Mouse (Mus musculus) CH12.LX (cell line): ENCODE measurements around the gene Gstt2. TPM values are rescaled to one million over a fixed set of nuclear protein-coding genes. Genes with fewer than 3 reads are reported as not detected.

ENCODE experiments used
- DNase-seq: peaks from one replicate; pipeline ENCODE4 v3.0.0-alpha.2; 2013; ENCODE audit errors: extremely low read depth
- H3K27ac ChIP-seq: 2 replicates; pipeline ENCODE4 v1.5.1; 2012; ENCODE audit warnings: low read depth, mild to moderate bottlenecking, control low read depth, moderate library complexity; ENCODE audit not compliant: insufficient read depth
- H3K27me3 ChIP-seq: replicated peaks from 2 replicates; pipeline ENCODE3; 2012; ENCODE audit warnings: inconsistent platforms
- H3K36me3 ChIP-seq, 2 experiments: replicated peaks in 1 of 2; 2 replicates each; pipeline versions ENCODE3 to v1.6.1; 2012; ENCODE audit warnings: inconsistent platforms in 1 of 2, low read length in 1 of 2, mild to moderate bottlenecking in 1 of 2, mixed read lengths in 1 of 2, moderate library complexity in 1 of 2; ENCODE audit not compliant: control insufficient read depth in 1 of 2, insufficient read depth in 1 of 2
- H3K4me1 ChIP-seq, 2 experiments: 2 replicates each; pipeline ENCODE4 v1.6.1; 2012; ENCODE audit warnings: inconsistent platforms in 1 of 2, moderate library complexity in 1 of 2; ENCODE audit not compliant: insufficient read depth in 2 of 2, control insufficient read depth in 1 of 2
- H3K4me2 ChIP-seq: 2 replicates; pipeline ENCODE4 v1.6.1; 2012; ENCODE audit warnings: low read depth, mild to moderate bottlenecking, control low read depth; ENCODE audit not compliant: poor library complexity, insufficient read depth, severe bottlenecking
- H3K4me3 ChIP-seq, 3 experiments: fragments of 150-350 bp in 1 of 3; sonication (generic) in 1 of 3; replicated peaks in 1 of 3; 2 replicates each; pipeline versions ENCODE3 to v1.5.1; 2011 to 2012; ENCODE audit warnings: low read depth in 2 of 3, low read length in 2 of 3, mild to moderate bottlenecking in 2 of 3, moderate library complexity in 2 of 3, control low read depth in 1 of 3, improper control_type of control experiment in 1 of 3, inconsistent platforms in 1 of 3, mixed read lengths in 1 of 3; ENCODE audit not compliant: poor library complexity in 1 of 3
- H3K79me2 ChIP-seq: replicated peaks from 2 replicates; pipeline ENCODE4 v1.6.1; 2012; ENCODE audit warnings: mild to moderate bottlenecking, moderate library complexity; ENCODE audit not compliant: control insufficient read depth, poor library complexity, insufficient read depth, severe bottlenecking; ENCODE audit errors: extremely low read depth
- H3K9ac ChIP-seq: 2 replicates; pipeline ENCODE4 v1.6.1; 2012; ENCODE audit warnings: low read depth, mild to moderate bottlenecking, control low read depth, moderate library complexity; ENCODE audit not compliant: insufficient read depth
- H3K9me3 ChIP-seq: replicated peaks from 2 replicates; pipeline ENCODE3; 2012; ENCODE audit warnings: low read length, inconsistent platforms, mixed read lengths
- BHLHE40 ChIP-seq: IDR thresholded peaks from 2 replicates; pipeline ENCODE4 v1.6.1; 2011; ENCODE audit warnings: mild to moderate bottlenecking, low read depth, low read length, improper control_type of control experiment
- CHD1 ChIP-seq: IDR thresholded peaks from 2 replicates; pipeline ENCODE4 v1.6.1; 2012; ENCODE audit warnings: low read depth, low read length, improper control_type of control experiment, inconsistent platforms
- CHD2 ChIP-seq: IDR thresholded peaks from 2 replicates; pipeline ENCODE4 v1.6.1; 2011; ENCODE audit warnings: low read length, improper control_type of control experiment
- CTCF ChIP-seq, 2 experiments: IDR thresholded peaks in 1 of 2; conservative IDR thresholded peaks in 1 of 2; 2 replicates each; pipeline ENCODE4 v1.5.1; 2011 to 2012; ENCODE audit warnings: low read depth in 2 of 2, low read length in 2 of 2, improper control_type of control experiment in 1 of 2, inconsistent platforms in 1 of 2, mild to moderate bottlenecking in 1 of 2, moderate library complexity in 1 of 2
- E2F4 ChIP-seq: IDR thresholded peaks from 2 replicates; pipeline ENCODE4 v1.6.1; 2011; ENCODE audit warnings: low read depth, low read length, improper control_type of control experiment; ENCODE audit not compliant: insufficient replicate concordance
- ELF1 ChIP-seq: IDR thresholded peaks from 2 replicates; pipeline ENCODE4 v1.6.1; 2014; ENCODE audit warnings: low read depth, mild to moderate bottlenecking, inconsistent platforms, low read length, improper control_type of control experiment
- EP300 ChIP-seq: IDR thresholded peaks from 2 replicates; pipeline ENCODE4 v1.6.1; 2011; ENCODE audit warnings: low read length, improper control_type of control experiment
- ETS1 ChIP-seq: conservative IDR thresholded peaks from 2 replicates; pipeline ENCODE4 v1.6.1; 2012; ENCODE audit warnings: low read depth, mild to moderate bottlenecking, inconsistent platforms, low read length, improper control_type of control experiment, moderate library complexity
- GABPA ChIP-seq: IDR thresholded peaks from 2 replicates; pipeline ENCODE4 v1.6.1; 2012; ENCODE audit warnings: low read depth, low read length, improper control_type of control experiment, inconsistent platforms; ENCODE audit not compliant: insufficient replicate concordance
- HCFC1 ChIP-seq: IDR thresholded peaks from 2 replicates; pipeline ENCODE4 v1.6.1; 2012; ENCODE audit warnings: low read depth, mild to moderate bottlenecking, inconsistent platforms, low read length, improper control_type of control experiment
- IRF4 ChIP-seq: IDR thresholded peaks from 2 replicates; pipeline ENCODE4 v1.6.1; 2014; ENCODE audit warnings: low read depth, mild to moderate bottlenecking, inconsistent platforms, low read length, improper control_type of control experiment
- JUN ChIP-seq: IDR thresholded peaks from 2 replicates; pipeline ENCODE4 v1.6.1; 2011; ENCODE audit warnings: low read depth, mild to moderate bottlenecking, low read length, improper control_type of control experiment, moderate library complexity; ENCODE audit not compliant: insufficient read depth
- JUND ChIP-seq: conservative IDR thresholded peaks from 2 replicates; pipeline ENCODE4 v1.6.1; 2011; ENCODE audit warnings: low read depth, low read length, improper control_type of control experiment
- MAFK ChIP-seq: IDR thresholded peaks from 2 replicates; pipeline ENCODE4 v1.6.1; 2011; ENCODE audit warnings: low read length, improper control_type of control experiment; ENCODE audit not compliant: insufficient replicate concordance
- MAX ChIP-seq: IDR thresholded peaks from 2 replicates; pipeline ENCODE4 v1.6.1; 2011; ENCODE audit warnings: low read length, improper control_type of control experiment
- MEF2A ChIP-seq: IDR thresholded peaks from 2 replicates; pipeline ENCODE4 v1.6.1; 2014; ENCODE audit warnings: low read depth, mild to moderate bottlenecking, inconsistent platforms, low read length, improper control_type of control experiment, borderline replicate concordance
- MXI1 ChIP-seq: IDR thresholded peaks from 2 replicates; pipeline ENCODE4 v1.6.1; 2011; ENCODE audit warnings: mild to moderate bottlenecking, low read depth, low read length, improper control_type of control experiment
- NELFE ChIP-seq: IDR thresholded peaks from 2 replicates; pipeline ENCODE4 v1.6.1; 2011; ENCODE audit warnings: low read depth, low read length, improper control_type of control experiment
- PAX5 ChIP-seq: IDR thresholded peaks from 2 replicates; pipeline ENCODE4 v1.6.1; 2012; ENCODE audit warnings: low read length, inconsistent platforms, mixed read lengths
- POLR2A ChIP-seq: IDR thresholded peaks from 2 replicates; pipeline ENCODE4 v1.6.1; 2011; ENCODE audit warnings: low read depth, mild to moderate bottlenecking, improper control_type of control experiment, low read length
- POLR2AphosphoS2 ChIP-seq: IDR thresholded peaks from 2 replicates; pipeline ENCODE4 v1.6.1; 2011; ENCODE audit warnings: low read depth, low read length, improper control_type of control experiment
- RCOR1 ChIP-seq: conservative IDR thresholded peaks from 2 replicates; pipeline ENCODE4 v1.6.1; 2012; ENCODE audit warnings: low read depth, mild to moderate bottlenecking, inconsistent platforms, low read length, improper control_type of control experiment
- SMC3 ChIP-seq: IDR thresholded peaks from 2 replicates; pipeline ENCODE4 v1.6.1; 2011; ENCODE audit warnings: low read depth, low read length, improper control_type of control experiment
- TBP ChIP-seq: conservative IDR thresholded peaks from 2 replicates; pipeline ENCODE4 v1.6.1; 2011; ENCODE audit warnings: low read depth, low read length, improper control_type of control experiment
- TCF12 ChIP-seq: IDR thresholded peaks from 2 replicates; pipeline ENCODE4 v1.6.1; 2014; ENCODE audit warnings: low read depth, mild to moderate bottlenecking, inconsistent platforms, low read length, improper control_type of control experiment
- UBTF ChIP-seq: IDR thresholded peaks from 2 replicates; pipeline ENCODE4 v1.6.1; 2012; ENCODE audit warnings: low read depth, mild to moderate bottlenecking, inconsistent platforms, low read length, improper control_type of control experiment, moderate library complexity
- USF1 ChIP-seq: IDR thresholded peaks from 2 replicates; pipeline ENCODE4 v1.6.1; 2014; ENCODE audit warnings: low read depth, mild to moderate bottlenecking, inconsistent platforms, low read length, improper control_type of control experiment
- USF2 ChIP-seq: conservative IDR thresholded peaks from 2 replicates; pipeline ENCODE4 v1.6.1; 2011; ENCODE audit warnings: low read depth, low read length, improper control_type of control experiment
- ZC3H11A ChIP-seq: IDR thresholded peaks from 2 replicates; pipeline ENCODE4 v1.6.1; 2012; ENCODE audit warnings: low read depth, mild to moderate bottlenecking, inconsistent platforms, low read length, improper control_type of control experiment
- ZKSCAN1 ChIP-seq: IDR thresholded peaks from 2 replicates; pipeline ENCODE4 v1.6.1; 2012; ENCODE audit warnings: low read depth, inconsistent platforms, low read length, improper control_type of control experiment, borderline replicate concordance
- ZMIZ1 ChIP-seq: IDR thresholded peaks from 2 replicates; pipeline ENCODE4 v1.6.1; 2012; ENCODE audit warnings: low read depth, mild to moderate bottlenecking, inconsistent platforms, low read length, improper control_type of control experiment
- ZNF384 ChIP-seq: IDR thresholded peaks from 2 replicates; pipeline ENCODE4 v1.6.1; 2012; ENCODE audit warnings: low read depth, low read length, improper control_type of control experiment, inconsistent platforms
- dilution Hi-C: fragments of 300-500 bp; cut with MboI; formaldehyde crosslinking; loops from 2 replicates; pipeline ENCODE4 v1.14.3; 2020; ENCODE audit warnings: low sequenced_read_pairs; ENCODE audit not compliant: extremely low pct_unique_long_range_greater_than_20kb, extremely low pct_ligation_motif_present
- in situ Hi-C: fragments of 300-500 bp; cut with MboI; formaldehyde crosslinking; loops from 3 replicates; pipeline ENCODE4 v1.14.3; 2019; ENCODE audit warnings: low sequenced_read_pairs, low pct_ligation_motif_present, low pct_unique_long_range_greater_than_20kb, mixed read lengths
- polyA plus RNA-seq: library from polyadenylated mRNA; unstranded; fragments of >175 nt; gene quantifications from 2 replicates; pipeline ENCODE4 v1.2.1, GENCODE M21; 2012; ENCODE audit warnings: low read depth; ENCODE audit not compliant: insufficient read length
- total RNA-seq, 2 experiments: library from RNA; depleted of rRNA; stranded (reverse); fragments of 300-350 nt in 1 of 2; fragments of >200 nt in 1 of 2; gene quantifications; 2 replicates each; pipeline ENCODE4 v1.2.3; 2012 to 2014

The Gstt2 gene
- total and polyA plus RNA-seq, 3 experiments = 126 to 253 (median 197) TPM

DNA sequence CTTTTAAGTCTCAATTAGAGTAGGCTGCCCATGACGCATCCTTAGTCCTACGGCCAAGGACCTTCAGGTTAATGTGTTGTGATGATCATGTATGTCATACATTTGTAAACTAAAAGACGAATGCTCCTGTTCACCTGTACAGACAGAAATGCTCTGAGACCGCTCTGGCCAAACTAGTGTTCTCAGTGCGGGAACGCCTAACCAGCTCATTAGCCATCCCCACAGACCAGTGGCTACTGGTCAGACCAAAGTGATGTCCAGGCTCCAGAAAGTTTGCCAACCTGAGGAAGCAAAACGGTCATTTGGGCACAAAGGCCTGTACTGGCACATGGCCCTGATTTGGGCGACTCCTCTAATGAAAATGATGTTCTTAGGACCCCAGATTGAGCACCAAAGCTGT lies 47.5 kb upstream of the Gstt2 start:
- TF ChIP-seq BHLHE40 (no peak), MAFK (no peak), HCFC1 (no peak), JUN (no peak), MXI1 (no peak), IRF4 (no peak), POLR2A (no peak), USF2 (no peak), CHD1 (no peak), MEF2A (no peak), GABPA (no peak), TBP (no peak), NELFE (no peak), SMC3 (no peak)
- no peaks in the 10 kb centered on the region for H3K79me2 ChIP-seq

GRCm38 (mm10) chr10:75883232-75883552 lies 46.0 kb upstream of the Gstt2 start:
- dilution Hi-C loops = no loop called here
- peak; percentile 82 for DNase-seq
- peak; percentile 38; the same call in 1 of the 2 replicates for TF ChIP-seq ELF1
- TF ChIP-seq IRF4 = peak; percentile 80
- TF ChIP-seq PAX5 = no peak
- peak; percentile 98 for TF ChIP-seq SMC3
- no peak for TF ChIP-seq MAFK
- TF ChIP-seq MAX = peak; percentile 78
- peak; percentile 57 for TF ChIP-seq TCF12
- peak; percentile 90 for TF ChIP-seq ZNF384
- TF ChIP-seq GABPA = no peak
- no peak for TF ChIP-seq UBTF
- no peak for TF ChIP-seq CHD2
- TF ChIP-seq ETS1 = no peak; the same call in 1 of the 2 replicates
- peak; percentile 57; the same call in 1 of the 2 replicates for TF ChIP-seq NELFE
- no peak for TF ChIP-seq USF1
- TF ChIP-seq BHLHE40 = peak; percentile 59
- 0 out of 2 replicates have a peak, but pooled peaks have one; percentile 30 for TF ChIP-seq JUND
- TF ChIP-seq EP300 = no peak
- 0 out of 2 replicates have a peak, but pooled peaks have one; percentile 34 for TF ChIP-seq RCOR1
- peak; percentile 89 for TF ChIP-seq ZC3H11A
- peak; percentile 53 for TF ChIP-seq HCFC1
- peak in 1 of 2 experiments; percentile 96; a peak in 2 of 4 replicates for TF ChIP-seq CTCF (conservative IDR thresholded peaks at IDR 0.05 in 1 of 2, IDR thresholded peaks at IDR 0.05 in 1 of 2; ENCODE audit: low read depth in 2 of 2, low read length in 2 of 2)
- TF ChIP-seq ZKSCAN1 = no peak
- no peak for TF ChIP-seq USF2
- TF ChIP-seq POLR2AphosphoS2 = no peak
- TF ChIP-seq CHD1 = no peak
- no peak for TF ChIP-seq ZMIZ1
- no peak for TF ChIP-seq E2F4
- peak; percentile 75; the same call in 1 of the 2 replicates for TF ChIP-seq MEF2A

More for the DNA sequence above, 47.5 kb upstream of the Gstt2 start:
- dilution Hi-C loops (no loop called here), in situ Hi-C loops (loop anchor here (10.0 kb wide), 2 partner anchors 70 to 320 kb away; partner anchors contain the start of gene Gm5134)
- no peak overlapping the region for H3K27ac ChIP-seq
- H3K4me1 ChIP-seq = peaks cover 4 to 33% of the 10 kb centered on the region in 2 experiments; a peak in 2 of 4 replicates
- no peak overlapping the region for H3K4me3 ChIP-seq
- H3K36me3 ChIP-seq = no peaks in the 10 kb centered on the region
- H3K27me3 ChIP-seq = no peaks in the 10 kb centered on the region
- DNase-seq = no peak
- H3K9me3 ChIP-seq = no peaks in the 10 kb centered on the region
- no peak overlapping the region for H3K4me2 ChIP-seq
- no peak overlapping the region for H3K9ac ChIP-seq

More at GRCm38 (mm10) chr10:75883232-75883552, 46.0 kb upstream of the Gstt2 start:
- no peak overlapping the region for H3K27ac ChIP-seq
- peak overlapping the region; percentile 52; the same call in 1 of the 2 replicates for H3K4me2 ChIP-seq
- no peaks in the 10 kb centered on the region for H3K79me2 ChIP-seq
- no peaks in the 10 kb centered on the region for H3K9me3 ChIP-seq
- H3K9ac ChIP-seq = no peak overlapping the region
- H3K4me1 ChIP-seq = peaks cover 4 to 17% of the 10 kb centered on the region in 2 experiments; a peak in 2 of 4 replicates
- H3K27me3 ChIP-seq = no peaks in the 10 kb centered on the region
- in situ Hi-C loops = loop anchor here (10.0 kb wide), 2 partner anchors 72 to 322 kb away; partner anchors contain the start of gene Gm5134
- no peaks in the 10 kb centered on the region for H3K36me3 ChIP-seq
- H3K4me3 ChIP-seq = no peak overlapping the region
